Mouse (Mus musculus) myocyte (in vitro differentiated cells): ENCODE measurements around the gene Rpl5.

Experiments used
- E2F4 ChIP-seq: IDR thresholded peaks from one replicate; pipeline ENCODE4 v1.6.1; 2011; ENCODE audit warnings: mild to moderate bottlenecking, control low read depth, moderate library complexity; ENCODE audit not compliant: insufficient read depth
- MAX ChIP-seq: IDR thresholded peaks from one replicate; pipeline ENCODE4 v1.6.1; 2011; ENCODE audit warnings: low read depth, mild to moderate bottlenecking, control low read depth
- USF1 ChIP-seq: IDR thresholded peaks from one replicate; pipeline ENCODE4 v1.6.1; 2011; ENCODE audit warnings: low read depth, mild to moderate bottlenecking, control low read depth, moderate library complexity

- TF ChIP-seq USF1: no peak
- no peak for TF ChIP-seq E2F4
- TF ChIP-seq MAX: no peak
Measured at GRCm38 (mm10) chr5:107896265-107896664, 4.0 kb upstream of the Rpl5 start.
